Mouse (Mus musculus) heart, embryonic 14.5 days (tissue): ENCODE data around the gene Slc22a3. TPM values are rescaled to one million over a fixed set of nuclear protein-coding genes. Genes with fewer than 3 reads are reported as not detected.
A peak's percentile ranks its signal among the peaks of the same experiment; 100 is the strongest.

ENCODE experiments used
- ATAC-seq: fragments of 200-750 bp; cut with Nextera tagmentation; 2 replicates; pipeline ENCODE4 v1.8.0; 2017; ENCODE audit warnings: low read depth, moderate TSS enrichment; ENCODE audit not compliant: insufficient number of reproducible peaks, insufficient read depth, low FRiP score
- H3K27ac ChIP-seq, 2 experiments: fragments of 200-500 bp in 1 of 2; fragments of 300-500 bp in 1 of 2; sonication (generic) in 1 of 2; replicated peaks in 1 of 2; 2 replicates each; pipeline ENCODE4 v1.5.1; 2012 to 2014; ENCODE audit warnings: low read depth in 2 of 2, low read length in 2 of 2, control low read depth in 1 of 2, mild to moderate bottlenecking in 1 of 2, mixed read lengths in 1 of 2; ENCODE audit not compliant: control insufficient read depth in 1 of 2, insufficient read depth in 1 of 2
- H3K27me3 ChIP-seq: fragments of 300-500 bp; sonication (generic); 2 replicates; pipeline ENCODE4 v1.6.1; 2014; ENCODE audit warnings: mild to moderate bottlenecking, low read length, control low read depth; ENCODE audit not compliant: control insufficient read depth, insufficient read depth
- H3K36me3 ChIP-seq: fragments of 300-500 bp; sonication (generic); 2 replicates; pipeline ENCODE4 v1.6.1; 2014; ENCODE audit warnings: mild to moderate bottlenecking, control low read depth, low read length, mixed read lengths; ENCODE audit not compliant: control insufficient read depth, insufficient read depth
- H3K4me1 ChIP-seq, 2 experiments: fragments of 200-500 bp in 1 of 2; fragments of 300-500 bp in 1 of 2; sonication (generic) in 1 of 2; 2 replicates each; pipeline ENCODE4 v1.6.1; 2012 to 2014; ENCODE audit warnings: low read length in 2 of 2, control low read depth in 1 of 2, mixed read lengths in 1 of 2; ENCODE audit not compliant: control insufficient read depth in 2 of 2, insufficient read depth in 2 of 2
- H3K4me2 ChIP-seq: fragments of 300-500 bp; sonication (generic); 2 replicates; pipeline ENCODE4 v1.6.1; 2014; ENCODE audit warnings: mild to moderate bottlenecking, low read length
- H3K4me3 ChIP-seq, 2 experiments: fragments of 200-500 bp in 1 of 2; fragments of 300-500 bp in 1 of 2; sonication (generic) in 1 of 2; 2 replicates each; pipeline ENCODE4 v1.5.1; 2012 to 2014; ENCODE audit warnings: low read length in 2 of 2, mild to moderate bottlenecking in 2 of 2, control low read depth in 1 of 2, low read depth in 1 of 2, moderate library complexity in 1 of 2; ENCODE audit not compliant: control insufficient read depth in 1 of 2, insufficient read depth in 1 of 2
- H3K9ac ChIP-seq: fragments of 300-500 bp; sonication (generic); 2 replicates; pipeline ENCODE4 v1.6.1; 2014; ENCODE audit warnings: mild to moderate bottlenecking, low read length
- H3K9me3 ChIP-seq: fragments of 300-500 bp; sonication (generic); 2 replicates; pipeline ENCODE4 v1.6.1; 2016; ENCODE audit warnings: low read length, control low read depth; ENCODE audit not compliant: control insufficient read depth
- WGBS: fragments of 180-500 bp; shearing (Covaris S2); extraction: QIAGEN DNeasy Blood & Tissue Kit; methylation state at CpG from one replicate; pipeline ENCODE4 v1.1.7; 2014; 5-methylcytosine and 5-hydroxymethylcytosine counted together
- polyA plus RNA-seq: library from polyadenylated mRNA; unstranded; fragments of >200 nt; fragmentation: Nextera tagmentation; extraction: Ambion mirVana; gene quantifications from 2 replicates; pipeline ENCODE4 v1.2.1, GENCODE M21; 2014

Slc22a3 gene
- polyA plus RNA-seq, 1 experiment from 2014 or later, result 0.45 TPM

GRCm38 (mm10) chr17:12419491-12420079, 87.9 kb downstream of the Slc22a3 start:
- 62% methylated on average over 19 of the region's 19 CpGs for WGBS
- ATAC-seq, result no peak
- H3K27ac ChIP-seq, result no peak overlapping the region
- H3K9me3 ChIP-seq, result no peaks in the 10 kb centered on the region
- no peak overlapping the region for H3K4me3 ChIP-seq
- H3K9ac ChIP-seq, result no peak overlapping the region
- no peaks in the 10 kb centered on the region for H3K27me3 ChIP-seq
- H3K4me1 ChIP-seq, result peaks cover 11 to 17% of the 10 kb centered on the region in 2 experiments
- no peaks in the 10 kb centered on the region for H3K36me3 ChIP-seq
- no peak overlapping the region for H3K4me2 ChIP-seq

- H3K9me3 ChIP-seq, result no peaks in the 10 kb centered on the region
- H3K4me1 ChIP-seq, result peaks cover 11 to 18% of the 10 kb centered on the region in 2 experiments
- H3K4me2 ChIP-seq, result no peak overlapping the region
- no peaks in the 10 kb centered on the region for H3K36me3 ChIP-seq
- 42% methylated on average over 6 of the region's 6 CpGs for WGBS
- no peak overlapping the region for H3K9ac ChIP-seq
- no peak overlapping the region for H3K27ac ChIP-seq
- no peak overlapping the region for H3K4me3 ChIP-seq
- H3K27me3 ChIP-seq, result no peaks in the 10 kb centered on the region
- ATAC-seq, result no peak; the same call in 1 of the 2 replicates
Observed at GRCm38 (mm10) chr17:12416250-12416895, 91.1 kb downstream of the Slc22a3 start.

- ATAC-seq, result no peak
- no peak overlapping the region for H3K9ac ChIP-seq
- H3K4me2 ChIP-seq, result no peak overlapping the region
- no peak overlapping the region for H3K27ac ChIP-seq
- H3K4me3 ChIP-seq, result no peak overlapping the region
- no peaks in the 10 kb centered on the region for H3K36me3 ChIP-seq
- 52% methylated on average over 5 of the region's 5 CpGs for WGBS
- H3K9me3 ChIP-seq, result no peaks in the 10 kb centered on the region
- no peaks in the 10 kb centered on the region for H3K27me3 ChIP-seq
- peaks cover 9 to 14% of the 10 kb centered on the region in 2 experiments for H3K4me1 ChIP-seq
Observed at GRCm38 (mm10) chr17:12415741-12416140, 91.8 kb downstream of the Slc22a3 start.

- H3K27me3 ChIP-seq, result no peaks in the 10 kb centered on the region
- WGBS, result 50% methylated on average over 15 of the region's 15 CpGs
- ATAC-seq, result no peak
- no peak overlapping the region for H3K4me2 ChIP-seq
- no peak overlapping the region for H3K4me3 ChIP-seq
- no peaks in the 10 kb centered on the region for H3K9me3 ChIP-seq
- H3K4me1 ChIP-seq, result peaks cover 8 to 13% of the 10 kb centered on the region in 2 experiments; a peak in 3 of 4 replicates
- no peak overlapping the region for H3K27ac ChIP-seq
- no peaks in the 10 kb centered on the region for H3K36me3 ChIP-seq
- no peak overlapping the region for H3K9ac ChIP-seq
Observed at GRCm38 (mm10) chr17:12415031-12415735, 92.3 kb downstream of the Slc22a3 start.

GRCm38 (mm10) chr17:12412891-12413237, 94.6 kb downstream of the Slc22a3 start:
- peaks cover 8 to 13% of the 10 kb centered on the region in 2 experiments; a peak in 3 of 4 replicates for H3K4me1 ChIP-seq
- no peak overlapping the region for H3K4me2 ChIP-seq
- WGBS, result 66% methylated on average over 3 of the region's 3 CpGs
- no peak for ATAC-seq
- H3K27me3 ChIP-seq, result no peaks in the 10 kb centered on the region
- H3K9me3 ChIP-seq, result no peaks in the 10 kb centered on the region
- H3K36me3 ChIP-seq, result no peaks in the 10 kb centered on the region
- no peak overlapping the region for H3K9ac ChIP-seq
- H3K4me3 ChIP-seq, result no peak overlapping the region
- H3K27ac ChIP-seq, result peak overlapping the region; percentile 7 to 55; a peak in 2 of 4 replicates

GRCm38 (mm10) chr17:12412181-12412890, 95.2 kb downstream of the Slc22a3 start:
- no peak overlapping the region for H3K9ac ChIP-seq
- no peaks in the 10 kb centered on the region for H3K9me3 ChIP-seq
- peaks cover 8 to 13% of the 10 kb centered on the region in 2 experiments; a peak in 3 of 4 replicates for H3K4me1 ChIP-seq
- peak overlapping the region; percentile 7 to 55; a peak in 3 of 4 replicates for H3K27ac ChIP-seq
- no peaks in the 10 kb centered on the region for H3K36me3 ChIP-seq
- ATAC-seq, result 0 out of 2 replicates have a peak, but pooled peaks have one; percentile 14
- H3K4me2 ChIP-seq, result no peak overlapping the region
- no peak overlapping the region for H3K4me3 ChIP-seq
- no peaks in the 10 kb centered on the region for H3K27me3 ChIP-seq
- 49% methylated on average over 10 of the region's 10 CpGs for WGBS

- H3K36me3 ChIP-seq, result no peaks in the 10 kb centered on the region
- 81% methylated on average over 11 of the region's 11 CpGs for WGBS
Observed at GRCm38 (mm10) chr17:12409346-12409944, 98.1 kb downstream of the Slc22a3 start.

More at GRCm38 (mm10) chr17:12409346-12409944, 98.1 kb downstream of the Slc22a3 start:
- Histone ChIP-seq H3K9me3 (peaks cover 17% of the 10 kb centered on the region), H3K4me3 (no peak overlapping the region), H3K4me2 (no peak overlapping the region), H3K27ac (no peak overlapping the region), H3K27me3 (no peaks in the 10 kb centered on the region), H3K9ac (no peak overlapping the region), H3K4me1 (peaks cover 5 to 8% of the 10 kb centered on the region in 2 experiments; a peak in 2 of 4 replicates)
- no peak for ATAC-seq
